ENCODE assay signal across 1 mouse cellular context in the genomic region with DNA sequence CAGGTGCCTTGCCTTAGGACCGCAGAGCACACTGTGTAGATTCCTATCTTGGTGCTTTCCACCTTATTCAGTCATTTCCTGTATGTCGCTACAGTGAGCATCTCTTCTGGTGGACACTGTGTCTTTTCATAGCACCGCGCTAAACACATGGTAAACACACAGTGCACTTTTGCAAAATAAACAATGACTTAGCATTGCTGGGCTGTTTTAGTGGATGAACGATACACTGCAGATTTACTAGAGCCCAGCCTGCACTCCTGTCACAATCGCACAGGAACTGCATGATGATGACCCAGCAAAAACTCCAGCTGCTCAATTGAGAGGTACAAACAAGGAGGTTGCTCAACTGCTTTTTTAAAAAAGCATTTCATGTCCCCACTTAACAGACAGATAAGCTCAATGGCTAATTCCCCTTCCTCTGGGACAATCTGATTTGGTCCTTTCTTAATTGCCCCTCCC.
TF ChIP-seq lines count a peak whose summit lies in the region.

No protein-coding gene starts in this region.

TF ChIP-seq in MEL, 35 proteins besides CTCF, POLR2A, EP300 and RAD21 (continued from another document):
- TF ChIP-seq POLR2AphosphoS2 (IDR thresholded peaks at IDR 0.05; ENCODE audit: low read length) = no peak
